Mouse (Mus musculus) thymus, adult 2 months (tissue): Measurements from ENCODE around the gene Msrb2.

ENCODE experiments used
- CTCF ChIP-seq: fragments of 200-500 bp; IDR thresholded peaks from 2 replicates; pipeline ENCODE4 v1.5.1; 2012; ENCODE audit warnings: mild to moderate bottlenecking, control low read depth, low read length, moderate library complexity, borderline replicate concordance; ENCODE audit not compliant: control insufficient read depth, poor library complexity, insufficient read depth; ENCODE audit errors: extremely low read depth
- POLR2A ChIP-seq: fragments of 200-500 bp; IDR thresholded peaks from 2 replicates; pipeline ENCODE4 v1.6.1; 2012; ENCODE audit warnings: mild to moderate bottlenecking, low read length, control low read depth, moderate library complexity; ENCODE audit not compliant: control insufficient read depth, poor library complexity, insufficient read depth; ENCODE audit errors: extremely low read depth

GRCm38 (mm10) chr2:19343901-19344635, 27.2 kb upstream of the Msrb2 start:
- TF ChIP-seq POLR2A (no peak), CTCF (no peak)
